9 mouse cellular contexts compared by ENCODE assay signal in genomic region chr15:84625712-84626414, GRCm38 (mm10). TPM values are rescaled to one million over a fixed set of nuclear protein-coding genes. Genes with fewer than 3 reads are reported as not detected.
DNase-seq lines count a peak whose midpoint lies in the region; ATAC-seq lines count a peak whose summit lies in the region.
"Had no signal": no experiment of that assay in that cellular context is flagged by ENCODE, and none has a peak within 500 bp of the region (broad histone marks: within the 10 kb centered on the region; RNA-seq: fewer than 3 reads in every experiment).

No protein-coding gene starts in this region.

- no peak overlapping the region for H3K4me2 ChIP-seq in heart, embryonic 16.5 days (ENCODE audit: low read depth, low read length)
- H3K4me2 ChIP-seq in liver, embryonic 11.5 days: no peak overlapping the region
- H3K4me2 ChIP-seq: limb, embryonic 12.5 days had no signal

- H3K27ac ChIP-seq in heart, embryonic 16.5 days (ENCODE audit: low read length): peak overlapping the region; percentile 41; the same call in 1 of the 2 replicates
- H3K27ac ChIP-seq in liver, embryonic 11.5 days (ENCODE audit: low read depth, low read length): no peak overlapping the region
- H3K27ac ChIP-seq: limb, embryonic 12.5 days had no signal

- no peaks in the 10 kb centered on the region for H3K36me3 ChIP-seq in heart, embryonic 16.5 days (ENCODE audit: control insufficient read depth, insufficient read depth)
- no peaks in the 10 kb centered on the region for H3K36me3 ChIP-seq in liver, embryonic 11.5 days (ENCODE audit: control insufficient read depth, insufficient read depth, low read length)
- H3K36me3 ChIP-seq: limb, embryonic 12.5 days had no signal

- DNase-seq in right cerebral cortex, postnatal 10 days (ENCODE audit: low spot score in 2 of 2): peak; percentile 50 to 64
- DNase-seq in right cerebral cortex, adult 18-20 months: no peak
- no peak for DNase-seq in liver, embryonic 11.5 days (ENCODE audit: low spot score)
- DNase-seq in retina, postnatal 1 day: peak; percentile 66
- no peak for DNase-seq in layer of hippocampus, adult 9-10 months (ENCODE audit: low spot score)
- DNase-seq in gastrocnemius, adult 18-20 months (ENCODE audit: low spot score): no peak
- DNase-seq in left cerebral cortex, postnatal 4 days: no peak

- intact Hi-C loops in left cerebral cortex, postnatal 4 days (cut with DNase I): loop anchor here (5.0 kb wide), 2 partner anchors 364 to 554 kb away; no protein-coding TSS in a partner anchor

- H3K9ac ChIP-seq in heart, embryonic 16.5 days (ENCODE audit: low read length): no peak overlapping the region
- no peak overlapping the region for H3K9ac ChIP-seq in liver, embryonic 11.5 days (ENCODE audit: low read depth, low read length)
- H3K9ac ChIP-seq: limb, embryonic 12.5 days had no signal

- WGBS in heart, embryonic 16.5 days: 41% methylated on average over 6 of the region's 6 CpGs
- 48% methylated on average over 6 of the region's 6 CpGs for WGBS in liver, embryonic 11.5 days

- H3K27me3 ChIP-seq in heart, embryonic 16.5 days (ENCODE audit: control insufficient read depth, insufficient read depth, low read length): peaks cover 7% of the 10 kb centered on the region
- H3K27me3 ChIP-seq in liver, embryonic 11.5 days (replicated peaks; ENCODE audit: control insufficient read depth, insufficient read depth, low read length): peaks cover 5% of the 10 kb centered on the region; the same call in 1 of the 2 replicates

- peak; percentile 82 for ATAC-seq in heart, embryonic 16.5 days (replicated peaks; ENCODE audit: extremely low read depth, insufficient read depth, low FRiP score)
- peak; percentile 15; the same call in 1 of the 2 replicates for ATAC-seq in liver, embryonic 11.5 days (replicated peaks; ENCODE audit: low FRiP score)

- peaks cover 16% of the 10 kb centered on the region for H3K4me1 ChIP-seq in heart, embryonic 16.5 days (ENCODE audit: control insufficient read depth, insufficient read depth, low read length)
- H3K4me1 ChIP-seq in liver, embryonic 11.5 days (replicated peaks; ENCODE audit: control insufficient read depth, insufficient read depth, low read length): no peaks in the 10 kb centered on the region; the same call in 1 of the 2 replicates

- H3K4me3 ChIP-seq in heart, embryonic 16.5 days (ENCODE audit: low read length): no peak overlapping the region
- no peak overlapping the region for H3K4me3 ChIP-seq in liver, embryonic 11.5 days (ENCODE audit: low read depth, low read length)
- H3K4me3 ChIP-seq: limb, embryonic 12.5 days had no signal

- no peaks in the 10 kb centered on the region for H3K9me3 ChIP-seq in heart, embryonic 16.5 days (replicated peaks; ENCODE audit: control insufficient read depth, low read length)
- H3K9me3 ChIP-seq in liver, embryonic 11.5 days (ENCODE audit: control insufficient read depth, low read length): no peaks in the 10 kb centered on the region
- H3K9me3 ChIP-seq: limb, embryonic 12.5 days had no signal

RNA-seq across cellular contexts. Expression of gene Prr5, which starts 43.6 kb away (rescaled TPM):
- 11.3 and 14.8 TPM in 2 replicates for polyA plus RNA-seq in heart, embryonic 16.5 days (2015; fragmentation: Nextera tagmentation; extraction: Ambion mirVana)
- polyA plus RNA-seq in liver, embryonic 11.5 days (2014; fragmentation: Nextera tagmentation; extraction: Ambion mirVana): 17.7 and 20.4 TPM in 2 replicates
- total RNA-seq in gastrocnemius, adult 18-20 months (2021): 1 to 10 TPM; 2.4 to 3.2 TPM
- total RNA-seq in left cerebral cortex, postnatal 4 days (2021): 10 to 100 TPM; 16.7 to 18.5 TPM

Comparison
In these comparisons a context has a peak if more than half of its experiments do, and no peak if none do; other contexts are left out.
1. DNase-seq: peak in right cerebral cortex, postnatal 10 days (2 of 2) and retina, postnatal 1 day (single experiment); none in right cerebral cortex, adult 18-20 months (single experiment), liver, embryonic 11.5 days (single experiment), layer of hippocampus, adult 9-10 months (single experiment), gastrocnemius, adult 18-20 months (single experiment) and left cerebral cortex, postnatal 4 days (single experiment).
2. RNA of gene Prr5, which starts 43.6 kb away (total RNA-seq): 16.7 to 18.5 TPM in left cerebral cortex, postnatal 4 days; 2.4 to 3.2 TPM in gastrocnemius, adult 18-20 months; every median in the first group is over 4 times any median in the second.